Mouse (Mus musculus) heart, embryonic 10.5 days (tissue): ENCODE results near the gene Speer4f2. TPM values are rescaled to one million over a fixed set of nuclear protein-coding genes. Genes with fewer than 3 reads are reported as not detected.
"Not testable (repeated sequence)": the region's sequence is repeated elsewhere in the genome, so short reads cannot be mapped to it uniquely, and the experiment has no call there.

ENCODE experiments used
- DNase-seq: peaks from one replicate; pipeline ENCODE4 v3.0.0-alpha.2; 2017; ENCODE audit warnings: low spot score
- H3K27ac ChIP-seq: fragments of 300-500 bp; sonication (generic); 2 replicates; pipeline ENCODE4 v1.5.1; 2016; ENCODE audit warnings: mild to moderate bottlenecking
- H3K27me3 ChIP-seq: fragments of 300-500 bp; sonication (generic); 2 replicates; pipeline ENCODE4 v1.6.1; 2016; ENCODE audit warnings: mild to moderate bottlenecking; ENCODE audit not compliant: poor library complexity, insufficient read depth, severe bottlenecking
- H3K36me3 ChIP-seq: fragments of 300-500 bp; sonication (generic); 2 replicates; pipeline ENCODE4 v1.6.1; 2016; ENCODE audit warnings: mild to moderate bottlenecking, moderate library complexity
- H3K4me1 ChIP-seq: fragments of 300-500 bp; sonication (generic); 2 replicates; pipeline ENCODE4 v1.6.1; 2016; ENCODE audit warnings: mild to moderate bottlenecking
- H3K4me3 ChIP-seq: fragments of 300-500 bp; sonication (generic); 2 replicates; pipeline ENCODE4 v1.5.1; 2016; ENCODE audit warnings: mild to moderate bottlenecking, moderate library complexity
- H3K9me3 ChIP-seq: fragments of 300-500 bp; sonication (generic); 2 replicates; pipeline ENCODE4 v1.6.1; 2016; ENCODE audit warnings: mild to moderate bottlenecking, moderate library complexity
- WGBS: fragments of 180-500 bp; shearing (Covaris S2); methylation state at CpG from one replicate; pipeline ENCODE4 v1.1.7; 2016; 5-methylcytosine and 5-hydroxymethylcytosine counted together
- polyA plus RNA-seq: library from polyadenylated mRNA; unstranded; fragments of >200 nt; fragmentation: Nextera tagmentation; extraction: Ambion mirVana; gene quantifications from 2 replicates; pipeline ENCODE4 v1.2.1, GENCODE M21; 2016

Gene Speer4f2
- polyA plus RNA-seq = not detected in 2 replicates

DNA sequence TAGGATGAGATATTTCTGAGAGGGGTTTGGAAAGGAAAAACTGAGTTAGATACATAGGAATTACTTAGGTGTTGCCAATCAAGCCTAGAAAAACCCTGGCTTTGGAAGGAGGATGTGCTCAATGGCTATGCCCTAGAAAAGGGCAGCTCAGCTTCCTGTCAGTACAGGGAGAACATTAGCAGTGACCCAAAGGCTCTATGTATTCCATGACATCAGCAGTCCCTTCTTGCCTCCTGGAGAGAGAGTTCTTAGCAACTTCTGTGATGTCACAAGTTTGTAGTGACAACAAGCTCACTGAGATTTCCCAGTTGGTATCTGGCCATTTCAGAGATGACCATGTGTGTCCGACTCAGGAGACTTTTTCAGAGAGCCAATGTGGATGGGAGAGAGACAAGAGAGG lies at the start of gene Speer4f2:
TSS of gene Speer4f2 (plus strand) at position 301 of the 400 bp plus-strand sequence.
- H3K9me3 ChIP-seq, DNase-seq, H3K4me3 ChIP-seq, H3K36me3 ChIP-seq, H3K27ac ChIP-seq, H3K27me3 ChIP-seq, H3K4me1 ChIP-seq: not testable (repeated sequence)
- whole genome bisulfite sequencing = 85% methylated on average over 1 of the region's 1 CpGs

DNA sequence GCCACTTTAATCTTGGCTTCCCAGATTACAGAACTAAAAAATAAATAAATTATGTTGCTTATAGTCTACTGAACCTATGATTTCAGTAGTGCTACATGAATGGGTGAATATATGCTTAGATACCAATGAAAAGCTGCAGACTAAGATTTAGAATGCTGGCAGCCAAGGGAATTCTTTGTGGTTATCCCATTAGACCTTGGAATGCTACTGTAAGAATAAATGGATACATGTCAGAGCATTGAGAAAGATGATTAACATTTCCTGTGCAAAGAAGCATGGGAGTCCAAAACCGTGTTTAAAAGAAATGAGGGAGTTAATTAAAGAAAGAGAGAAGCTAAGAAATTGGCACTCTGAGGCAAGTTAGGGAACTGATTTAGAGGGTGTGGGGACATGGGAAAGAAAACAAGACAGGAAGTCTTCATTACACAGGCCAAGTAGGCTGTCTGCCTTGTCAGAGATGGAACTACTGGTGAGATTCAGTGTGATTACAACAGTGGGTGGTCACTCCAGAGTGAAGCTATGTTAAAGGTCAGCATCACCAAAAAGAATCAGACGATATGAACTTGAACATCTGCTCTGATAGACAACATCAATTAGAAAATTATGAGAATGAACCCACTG lies 43.9 kb upstream of the Speer4f2 start:
- WGBS = 70% methylated on average over 2 of the region's 2 CpGs

DNA sequence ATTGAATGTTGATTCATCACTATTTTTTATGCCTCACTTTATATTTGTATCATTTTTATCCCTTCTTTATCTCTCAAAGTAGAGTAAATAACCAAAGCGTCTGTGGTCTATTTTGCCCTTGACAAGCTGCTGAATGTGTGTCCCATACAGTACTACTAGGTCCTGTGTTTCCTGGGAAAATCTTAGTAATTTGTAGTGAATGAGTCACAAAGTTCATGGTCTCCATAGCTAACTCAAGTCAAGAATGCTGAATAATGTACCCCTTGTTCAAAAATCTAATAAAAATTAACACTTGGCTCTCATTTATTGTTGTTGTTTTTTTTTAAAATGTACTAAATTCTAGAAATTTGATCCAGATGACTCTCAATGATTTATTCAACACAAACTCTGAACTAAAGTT lies 38.1 kb upstream of the Speer4f2 start:
- Histone ChIP-seq H3K36me3 (no peaks in the 10 kb centered on the region), H3K27me3 (no peaks in the 10 kb centered on the region), H3K4me1 (no peaks in the 10 kb centered on the region), H3K4me3 (no peak overlapping the region), H3K27ac (no peak overlapping the region), H3K9me3 (no peaks in the 10 kb centered on the region)
- 74% methylated on average over 1 of the region's 1 CpGs for WGBS
- no peak for DNase-seq

More for the DNA sequence above, 43.9 kb upstream of the Speer4f2 start:
- Histone ChIP-seq H3K27me3 (no peaks in the 10 kb centered on the region), H3K36me3 (no peaks in the 10 kb centered on the region), H3K27ac (no peak overlapping the region), H3K9me3 (no peaks in the 10 kb centered on the region), H3K4me3 (no peak overlapping the region), H3K4me1 (no peaks in the 10 kb centered on the region)
- no peak for DNase-seq

DNA sequence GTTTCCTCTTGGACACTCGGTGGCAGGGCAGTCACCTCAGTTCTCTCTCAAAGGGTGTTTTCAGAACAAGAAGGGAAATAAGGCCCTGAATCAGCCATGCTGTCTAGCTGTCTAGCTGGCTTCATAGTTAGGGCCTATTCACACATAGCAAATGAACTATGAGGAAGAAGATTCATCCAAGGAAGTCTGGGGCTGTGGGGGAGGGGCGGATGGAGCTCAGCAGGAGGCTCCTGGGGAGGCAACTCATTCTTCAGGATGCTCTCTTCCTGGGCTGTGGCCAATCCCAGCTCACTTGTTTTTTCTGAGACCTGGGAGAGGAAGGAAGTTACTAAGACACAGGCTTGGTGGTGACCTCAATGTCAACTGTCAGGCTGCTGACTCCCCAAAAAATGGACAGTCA lies 27.2 kb upstream of the Speer4f2 start:
- not testable (repeated sequence) for H3K4me3 ChIP-seq, H3K4me1 ChIP-seq, H3K27ac ChIP-seq, DNase-seq, H3K36me3 ChIP-seq, H3K27me3 ChIP-seq, H3K9me3 ChIP-seq
- 61% methylated on average over 2 of the region's 2 CpGs for WGBS

DNA sequence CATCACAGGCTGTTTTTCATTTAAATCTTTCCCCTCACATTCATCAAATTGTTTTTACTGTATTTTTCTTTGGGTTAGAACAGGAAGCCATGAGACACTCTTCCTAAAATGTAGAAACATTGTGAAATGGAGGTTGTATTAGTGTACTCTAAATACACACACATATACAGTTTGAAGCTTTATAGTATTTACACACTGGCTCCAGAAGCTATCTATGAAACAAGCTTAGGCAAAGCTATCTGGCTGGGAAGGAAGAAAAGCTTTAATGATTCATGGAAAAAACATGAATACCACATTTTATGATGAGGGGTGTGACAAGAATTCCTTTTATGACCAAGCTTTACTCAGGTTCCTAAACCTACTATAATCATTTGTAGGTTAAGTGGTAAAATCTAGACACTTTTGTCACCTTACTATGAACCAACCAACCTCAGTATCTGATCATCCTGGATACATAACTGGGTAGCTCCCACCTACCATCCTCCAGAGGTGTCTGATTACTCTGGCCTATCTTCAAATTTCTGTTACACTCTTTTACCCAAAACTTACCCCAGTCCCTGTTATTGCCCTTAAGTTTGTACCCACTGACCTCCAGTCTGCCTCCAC lies 13.5 kb upstream of the Speer4f2 start:
- H3K4me3 ChIP-seq = no peak overlapping the region
- no peaks in the 10 kb centered on the region for H3K36me3 ChIP-seq
- no peak overlapping the region for H3K27ac ChIP-seq
- H3K27me3 ChIP-seq = no peaks in the 10 kb centered on the region
- DNase-seq = no peak
- H3K9me3 ChIP-seq = no peaks in the 10 kb centered on the region
- H3K4me1 ChIP-seq = no peaks in the 10 kb centered on the region

DNA sequence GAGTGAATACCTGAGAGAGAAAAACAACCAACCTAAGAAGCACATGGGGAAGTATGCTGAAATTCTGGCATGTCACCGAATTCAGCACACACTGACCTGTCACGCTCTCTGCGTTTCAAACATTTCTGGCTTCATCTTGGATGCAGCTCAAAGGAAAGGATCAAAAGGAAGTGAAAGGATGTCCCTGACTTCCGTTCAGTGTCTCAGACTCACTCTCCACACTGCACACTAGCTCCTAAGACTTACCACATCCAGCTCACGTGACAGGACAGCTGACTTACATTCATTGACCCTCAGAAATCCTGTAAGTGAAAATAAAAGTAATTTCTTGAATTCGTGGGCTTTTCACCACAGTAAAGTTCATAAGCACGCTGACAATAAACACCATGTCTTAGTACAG lies 16.9 kb downstream of the Speer4f2 start:
- no peak for DNase-seq
- no peaks in the 10 kb centered on the region for H3K4me1 ChIP-seq
- H3K9me3 ChIP-seq = no peaks in the 10 kb centered on the region
- WGBS = 71% methylated on average over 7 of the region's 7 CpGs
- no peaks in the 10 kb centered on the region for H3K36me3 ChIP-seq
- H3K4me3 ChIP-seq = no peak overlapping the region
- no peak overlapping the region for H3K27ac ChIP-seq
- H3K27me3 ChIP-seq = no peaks in the 10 kb centered on the region

DNA sequence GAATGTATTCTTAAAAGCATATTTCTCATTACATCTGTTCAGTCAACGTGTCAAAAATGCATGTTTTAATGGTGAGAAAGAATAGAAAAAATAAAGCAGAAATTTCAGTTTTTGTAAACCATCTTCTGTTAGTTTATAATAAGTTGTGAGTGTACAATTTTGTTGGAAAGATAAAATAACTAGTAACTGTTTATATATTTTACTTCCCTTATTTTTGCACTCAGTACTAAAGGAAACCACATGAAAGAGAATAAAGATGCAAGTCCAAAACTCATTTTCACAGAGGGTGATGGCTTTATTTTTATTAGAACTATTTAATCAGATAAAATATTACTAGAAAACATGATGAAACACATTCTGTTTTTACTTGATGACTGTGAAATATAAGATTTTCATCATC lies 18.2 kb downstream of the Speer4f2 start:
- Histone ChIP-seq H3K27me3 (no peaks in the 10 kb centered on the region), H3K4me3 (no peak overlapping the region), H3K36me3 (no peaks in the 10 kb centered on the region), H3K4me1 (no peaks in the 10 kb centered on the region), H3K9me3 (no peaks in the 10 kb centered on the region), H3K27ac (no peak overlapping the region)
- 75% methylated on average over 1 of the region's 1 CpGs for WGBS
- no peak for DNase-seq

DNA sequence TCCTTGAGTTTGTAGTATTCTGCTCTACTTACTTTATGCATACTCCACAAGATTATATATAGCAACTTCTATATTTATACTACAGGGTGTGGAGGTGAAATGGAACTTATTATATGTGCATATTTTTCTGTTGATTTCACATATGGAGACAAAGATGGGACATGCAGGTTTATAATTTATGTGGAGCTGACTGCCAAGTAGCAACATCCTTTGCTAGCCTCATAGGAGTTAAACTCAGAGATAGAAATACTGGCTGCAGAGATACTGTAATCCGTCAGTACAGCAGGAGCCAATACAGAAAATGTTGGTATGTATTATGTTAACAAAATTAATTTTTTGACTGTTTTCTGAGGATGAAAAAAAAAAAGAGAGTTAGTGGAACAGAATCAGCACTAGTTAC lies 27.6 kb downstream of the Speer4f2 start:
- Histone ChIP-seq H3K27ac (no peak overlapping the region), H3K4me3 (no peak overlapping the region), H3K4me1 (no peaks in the 10 kb centered on the region), H3K36me3 (no peaks in the 10 kb centered on the region), H3K27me3 (no peaks in the 10 kb centered on the region), H3K9me3 (no peaks in the 10 kb centered on the region)
- WGBS = 76% methylated on average over 1 of the region's 1 CpGs
- DNase-seq = no peak

DNA sequence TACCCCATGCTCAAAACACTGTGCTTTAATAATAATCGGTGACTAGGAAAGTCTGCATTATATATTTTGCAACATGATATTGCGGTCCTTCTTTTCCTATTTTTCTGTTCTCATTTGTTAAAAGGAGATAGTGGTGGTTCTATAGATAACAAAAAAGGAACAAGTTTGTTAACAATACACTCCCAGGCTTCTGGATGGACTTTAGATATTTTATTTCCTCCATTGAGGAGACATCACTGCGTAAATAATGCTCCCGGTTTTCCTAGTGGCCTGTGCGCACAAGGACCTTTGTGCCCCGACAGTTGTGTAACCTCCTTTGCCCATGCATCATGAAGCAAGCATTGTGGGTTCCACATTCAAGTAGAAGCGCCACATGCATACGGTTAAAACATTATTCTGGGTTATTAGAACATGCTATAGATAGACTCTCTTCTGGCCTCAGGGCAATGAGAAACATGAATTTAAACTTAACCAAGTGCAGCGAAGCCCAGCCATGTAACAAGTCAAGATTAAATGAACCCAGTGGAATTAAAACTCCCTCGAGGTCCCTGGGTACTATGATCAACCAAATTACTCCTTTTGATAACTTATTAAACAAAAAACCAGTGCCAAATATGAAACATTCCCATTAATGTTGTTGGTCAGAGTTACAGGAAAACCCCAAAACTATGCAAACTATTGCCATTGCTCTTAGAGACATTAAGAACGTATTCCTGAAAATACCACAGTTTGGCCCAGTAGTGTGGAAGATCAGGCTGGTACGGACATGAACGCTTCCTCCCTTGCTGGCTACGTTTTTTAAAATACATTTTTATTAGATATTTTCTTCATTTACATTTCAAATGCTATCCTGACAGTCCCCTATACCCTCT lies 28.5 kb downstream of the Speer4f2 start:
- DNase-seq = no peak

DNA sequence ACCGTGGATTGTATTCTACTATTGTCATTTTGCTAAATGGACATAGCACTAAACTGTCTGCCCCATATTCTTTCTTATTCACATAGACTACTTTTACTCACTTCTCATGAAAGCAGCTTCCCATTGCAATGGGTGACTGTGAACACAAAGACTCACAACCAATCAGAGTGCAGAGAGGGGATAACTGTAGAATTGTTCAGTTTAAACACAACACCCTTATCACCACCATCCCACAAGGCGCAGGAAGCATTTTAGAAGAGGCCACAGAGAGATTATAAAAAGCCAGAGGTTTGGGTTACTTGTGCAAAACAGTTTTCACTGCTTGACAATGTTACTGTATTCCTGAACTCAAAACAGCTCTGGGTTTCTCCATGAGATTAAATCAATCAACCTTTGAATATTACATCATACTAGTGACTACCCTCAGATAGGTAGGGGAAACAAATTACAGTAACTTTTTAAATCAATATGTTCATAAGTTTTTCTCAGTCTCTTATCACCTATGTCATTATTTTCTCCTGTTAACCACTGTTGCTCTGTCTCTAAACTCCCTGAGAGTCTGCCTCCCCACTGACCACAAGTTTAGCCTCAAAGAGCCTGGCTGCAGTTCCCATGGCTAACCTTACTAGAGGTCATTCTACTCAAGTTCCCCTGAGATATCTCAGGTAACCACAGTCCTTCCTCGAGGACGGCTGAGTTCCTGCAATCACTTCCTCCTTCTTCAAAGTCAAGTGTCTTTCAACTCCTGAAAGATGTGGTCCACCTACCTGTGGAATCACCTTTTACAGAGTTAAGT lies 29.5 kb downstream of the Speer4f2 start:
- 61% methylated on average over 4 of the region's 4 CpGs for WGBS
- no peaks in the 10 kb centered on the region for H3K27me3 ChIP-seq
- no peaks in the 10 kb centered on the region for H3K36me3 ChIP-seq
- no peak overlapping the region for H3K27ac ChIP-seq
- H3K4me3 ChIP-seq = no peak overlapping the region
- DNase-seq = no peak
- no peaks in the 10 kb centered on the region for H3K9me3 ChIP-seq
- H3K4me1 ChIP-seq = no peaks in the 10 kb centered on the region

More for the DNA sequence above, 28.5 kb downstream of the Speer4f2 start:
- Histone ChIP-seq H3K4me1 (no peaks in the 10 kb centered on the region), H3K27ac (no peak overlapping the region), H3K27me3 (no peaks in the 10 kb centered on the region), H3K4me3 (no peak overlapping the region), H3K9me3 (no peaks in the 10 kb centered on the region), H3K36me3 (no peaks in the 10 kb centered on the region)
- 87% methylated on average over 14 of the region's 14 CpGs for WGBS

DNA sequence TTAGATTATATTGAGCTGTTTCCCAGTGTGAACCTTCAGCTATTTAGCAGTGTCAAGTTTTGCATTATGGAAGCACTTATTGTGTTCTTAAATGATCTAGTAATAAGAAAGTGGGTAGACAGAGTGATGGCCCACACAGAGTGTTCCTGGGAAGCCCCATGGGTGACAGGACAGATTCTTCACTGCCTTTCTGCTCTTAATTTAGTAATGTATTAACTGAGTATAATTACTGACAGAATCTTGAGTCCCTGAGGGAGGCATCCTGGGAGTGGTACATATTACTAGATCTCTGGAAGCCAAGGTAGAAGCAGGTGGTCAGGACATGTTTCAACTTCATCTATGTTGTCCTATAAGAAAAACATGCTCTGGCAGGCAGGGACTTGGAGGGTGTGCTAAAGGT lies 30.6 kb downstream of the Speer4f2 start:
- Histone ChIP-seq H3K4me3 (no peak overlapping the region), H3K27ac (no peak overlapping the region), H3K4me1 (no peaks in the 10 kb centered on the region), H3K27me3 (no peaks in the 10 kb centered on the region), H3K36me3 (no peaks in the 10 kb centered on the region), H3K9me3 (no peaks in the 10 kb centered on the region)
- no peak for DNase-seq

DNA sequence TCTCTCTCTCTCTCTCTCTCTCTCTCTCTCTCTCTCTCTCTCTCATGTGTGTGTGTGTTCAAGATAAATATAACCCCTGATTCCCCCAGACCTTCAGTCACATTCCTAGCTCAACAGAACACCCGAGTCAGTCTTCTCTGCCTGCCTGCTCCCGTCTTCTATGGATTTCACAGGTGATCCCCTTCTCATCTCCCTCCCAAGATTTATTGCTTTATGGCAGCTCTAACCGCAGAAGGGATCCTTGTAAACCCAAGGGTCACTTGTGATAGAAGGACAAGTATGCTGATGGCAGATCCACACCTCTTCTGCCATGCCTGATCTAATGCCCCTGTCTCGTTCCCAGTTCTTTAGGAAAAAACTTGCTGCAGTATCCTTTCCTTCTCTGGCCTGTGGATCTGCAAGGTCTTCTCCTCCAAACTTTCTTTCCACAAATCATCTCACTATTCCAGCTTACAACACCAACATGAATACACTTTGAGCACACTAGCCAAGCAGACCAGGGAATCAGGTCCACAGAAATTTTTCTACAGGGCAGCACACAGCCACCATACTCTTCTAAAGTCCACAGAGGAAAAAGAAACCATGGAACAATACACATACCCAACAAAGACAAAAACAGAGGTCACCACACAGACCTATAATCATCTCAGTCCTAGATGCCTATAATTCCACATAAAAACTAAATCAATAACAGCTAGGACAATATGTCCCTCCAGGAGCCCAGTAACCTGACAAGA lies 36.1 kb downstream of the Speer4f2 start:
- WGBS = 62% methylated on average over 4 of the region's 4 CpGs

More for the DNA sequence above, 36.1 kb downstream of the Speer4f2 start:
- no peak for DNase-seq
- Histone ChIP-seq H3K36me3 (no peaks in the 10 kb centered on the region), H3K4me3 (no peak overlapping the region), H3K9me3 (no peaks in the 10 kb centered on the region; the same call in 1 of the 2 replicates), H3K4me1 (no peaks in the 10 kb centered on the region), H3K27ac (no peak overlapping the region), H3K27me3 (no peaks in the 10 kb centered on the region)
